Mouse (Mus musculus) frontal cortex, postnatal 25 days (tissue): ENCODE data around the gene Lrrc23.
"Not testable (repeated sequence)": the region's sequence is repeated elsewhere in the genome, so short reads cannot be mapped to it uniquely, and the experiment has no call there.

Source experiments
- DNase-seq, 2 experiments: peaks; one replicate each; pipeline ENCODE4 v3.0.0; 2022; ENCODE audit warnings: low spot score in 2 of 2

The Lrrc23 gene

DNA sequence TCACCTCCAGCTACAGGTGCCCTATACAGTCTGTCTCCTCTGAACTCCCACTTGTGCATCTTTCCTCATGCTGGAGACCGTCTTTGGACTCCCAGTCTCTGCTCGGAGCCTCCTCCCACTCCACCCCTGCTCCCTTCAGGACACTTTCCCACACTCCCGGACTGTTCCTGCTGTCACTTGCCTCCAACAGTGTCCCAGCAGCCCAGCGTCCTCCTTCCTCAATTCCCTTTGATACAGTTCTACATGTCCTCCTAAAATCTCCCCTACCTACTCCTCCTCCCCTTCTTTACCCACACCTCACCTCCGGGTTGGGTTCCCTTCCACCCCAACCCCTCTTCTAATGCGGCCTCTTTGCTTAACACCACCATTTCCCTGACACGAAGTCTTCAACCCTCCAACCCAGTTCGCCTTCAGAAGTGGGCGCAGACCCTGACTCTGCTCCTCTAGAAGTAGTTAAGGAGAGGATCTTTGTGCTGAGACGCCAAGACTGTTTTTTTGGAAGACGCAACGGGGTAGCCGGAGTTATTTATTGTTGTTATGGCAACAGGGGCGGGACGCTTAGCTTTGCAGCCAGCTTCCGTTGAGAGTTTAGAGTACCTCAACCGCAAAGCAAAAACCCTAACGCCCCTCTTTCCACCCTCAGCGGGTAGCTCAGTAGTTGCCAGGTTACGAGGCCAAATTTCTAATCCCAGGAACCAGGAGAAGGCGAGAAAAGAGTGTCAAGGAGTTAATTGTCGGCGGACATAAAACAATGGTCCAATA lies at the start of gene Lrrc23:
TSS of gene Lrrc23 (minus strand) at position 506 of the 762 bp plus-strand sequence.
- DNase-seq = no peak

DNA sequence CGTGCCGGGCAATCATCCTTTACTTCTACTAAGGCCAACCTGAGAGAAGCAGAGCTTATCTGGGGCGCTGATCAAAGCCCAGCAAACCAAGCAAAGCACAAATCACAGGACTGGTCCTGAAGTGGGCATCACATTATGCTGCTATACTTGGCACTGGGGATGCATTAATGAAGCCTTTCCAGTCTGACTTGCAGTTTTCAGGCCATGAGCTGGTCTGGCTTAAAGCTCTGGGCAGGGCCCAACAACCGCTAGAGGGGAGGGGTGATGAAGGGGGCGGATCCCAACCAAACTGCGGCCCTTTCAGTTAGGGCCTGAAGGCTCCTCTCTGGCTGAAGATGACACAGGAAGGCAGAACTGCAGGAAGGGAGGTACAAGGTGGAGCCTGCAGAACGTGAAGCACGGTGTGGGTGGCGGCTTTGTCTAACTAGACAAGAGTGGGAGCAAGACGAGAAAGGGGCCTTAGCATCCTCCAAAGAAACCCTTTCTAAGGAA lies 48.6 kb upstream of the Lrrc23 start:
- DNase-seq = no peak

DNA sequence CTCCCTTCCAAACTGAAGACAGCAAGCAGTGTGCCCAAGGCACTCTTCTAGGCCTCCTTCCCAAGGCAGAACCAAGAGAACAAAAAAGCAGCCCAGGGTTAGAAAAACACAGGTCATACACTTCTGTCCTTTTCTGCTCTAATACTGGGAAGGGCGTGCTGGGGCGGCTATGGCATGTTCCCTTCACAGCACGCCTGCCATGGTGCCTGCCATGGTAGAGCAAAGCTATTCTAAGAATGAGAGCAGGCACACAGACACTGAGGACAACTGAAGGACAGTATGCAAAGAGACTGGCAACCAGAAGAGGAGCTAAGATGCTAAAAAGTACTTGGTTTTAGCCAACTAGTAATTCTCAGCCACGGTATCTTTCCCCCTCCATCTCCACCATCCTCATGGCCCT lies 42.5 kb upstream of the Lrrc23 start:
- DNase-seq = no peak

DNA sequence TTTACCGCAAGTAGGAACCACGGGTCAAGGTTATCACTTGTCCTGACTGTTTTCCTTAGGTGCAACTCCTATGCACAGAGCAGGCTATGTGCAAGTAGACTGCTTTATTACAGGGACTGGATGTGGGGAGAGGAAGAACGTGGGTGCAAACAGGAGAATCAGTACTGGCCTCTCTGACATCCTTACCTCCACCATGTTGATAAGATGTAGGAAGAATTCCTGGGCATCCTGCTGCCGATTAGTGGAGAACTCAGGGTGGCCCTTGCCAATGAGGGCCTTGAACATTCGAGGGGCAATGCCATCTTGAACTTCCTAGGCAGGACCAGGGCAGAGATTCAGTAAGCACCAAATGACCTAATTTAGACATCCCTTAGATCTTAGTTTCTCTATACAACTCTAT lies 41.4 kb upstream of the Lrrc23 start:
- no peak for DNase-seq

DNA sequence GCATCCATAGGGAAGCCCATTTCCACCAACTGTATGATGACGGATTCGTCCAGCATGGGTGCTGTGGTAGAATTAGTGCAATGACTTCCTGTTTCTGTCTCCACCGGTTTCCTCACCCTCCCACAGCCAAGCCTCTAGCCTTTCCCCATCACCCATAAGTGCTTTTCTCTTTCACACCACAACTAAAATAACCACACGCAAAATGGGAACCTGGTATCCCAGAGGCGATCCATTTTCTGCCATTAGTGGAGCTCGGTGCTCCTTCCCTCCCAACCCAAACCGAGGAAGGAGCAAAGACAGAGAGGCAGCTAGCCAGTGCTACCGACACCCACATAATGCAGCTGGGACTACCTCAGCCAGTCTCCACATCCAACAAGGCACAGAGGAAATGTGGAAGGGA lies 38.4 kb upstream of the Lrrc23 start:
- DNase-seq = no peak

DNA sequence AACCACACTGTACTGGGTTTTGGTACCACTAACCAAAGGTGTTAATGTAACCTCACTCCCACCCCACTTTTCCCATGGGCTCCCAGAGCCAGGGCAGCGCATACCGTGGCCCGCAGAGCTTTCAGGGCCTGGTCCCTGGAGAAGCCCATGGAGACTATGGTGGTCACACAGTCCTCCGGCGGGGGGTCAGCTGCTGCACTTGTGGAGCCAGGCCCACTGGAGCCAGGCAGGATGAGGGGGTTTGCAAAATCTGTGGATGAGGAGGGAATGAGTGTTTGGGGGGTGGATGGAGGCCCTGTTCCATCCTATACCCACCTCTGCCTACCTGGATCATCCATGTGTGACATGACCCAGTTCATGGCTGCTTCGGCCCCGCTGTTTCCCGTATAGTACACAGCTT lies 38.0 kb upstream of the Lrrc23 start:
- DNase-seq = no peak

DNA sequence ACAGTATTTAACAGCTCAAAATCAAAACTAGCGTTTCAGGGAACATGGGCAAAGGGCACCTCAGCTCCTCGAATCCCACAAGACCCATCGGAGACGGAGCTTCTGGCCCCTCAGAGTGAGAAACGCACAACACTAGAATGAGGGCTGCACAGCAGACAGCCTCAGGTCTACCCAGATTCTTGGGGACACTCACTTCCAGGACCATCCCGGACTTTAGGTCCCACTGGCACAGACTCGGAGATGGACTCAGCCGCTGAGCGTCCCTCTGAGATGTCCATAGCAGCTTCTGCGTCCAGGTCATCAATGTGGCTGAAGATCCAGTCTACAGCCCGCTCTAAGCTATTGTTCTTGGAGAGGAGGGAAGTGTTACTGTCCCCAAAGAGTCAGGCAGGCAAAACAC lies 37.6 kb upstream of the Lrrc23 start:
- no peak for DNase-seq

DNA sequence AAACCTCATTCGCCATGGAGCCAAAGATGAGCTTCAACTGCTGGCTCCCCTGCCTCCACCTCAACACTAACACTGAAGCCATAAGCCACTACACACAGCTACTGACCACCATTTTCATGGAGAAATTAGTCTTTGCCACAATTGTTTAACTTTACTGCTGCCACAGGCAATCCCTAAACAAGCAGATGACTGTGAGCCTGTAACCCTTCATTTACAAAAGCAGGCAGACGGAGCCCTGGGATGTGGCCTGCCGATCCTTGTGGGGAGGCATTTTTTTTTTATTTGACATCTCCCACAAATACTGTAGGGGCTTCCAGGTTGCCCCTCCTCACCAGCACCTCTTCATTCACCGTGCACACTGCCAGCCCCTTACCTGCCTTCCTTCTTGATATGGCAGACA lies 37.1 kb upstream of the Lrrc23 start:
- no peak for DNase-seq

DNA sequence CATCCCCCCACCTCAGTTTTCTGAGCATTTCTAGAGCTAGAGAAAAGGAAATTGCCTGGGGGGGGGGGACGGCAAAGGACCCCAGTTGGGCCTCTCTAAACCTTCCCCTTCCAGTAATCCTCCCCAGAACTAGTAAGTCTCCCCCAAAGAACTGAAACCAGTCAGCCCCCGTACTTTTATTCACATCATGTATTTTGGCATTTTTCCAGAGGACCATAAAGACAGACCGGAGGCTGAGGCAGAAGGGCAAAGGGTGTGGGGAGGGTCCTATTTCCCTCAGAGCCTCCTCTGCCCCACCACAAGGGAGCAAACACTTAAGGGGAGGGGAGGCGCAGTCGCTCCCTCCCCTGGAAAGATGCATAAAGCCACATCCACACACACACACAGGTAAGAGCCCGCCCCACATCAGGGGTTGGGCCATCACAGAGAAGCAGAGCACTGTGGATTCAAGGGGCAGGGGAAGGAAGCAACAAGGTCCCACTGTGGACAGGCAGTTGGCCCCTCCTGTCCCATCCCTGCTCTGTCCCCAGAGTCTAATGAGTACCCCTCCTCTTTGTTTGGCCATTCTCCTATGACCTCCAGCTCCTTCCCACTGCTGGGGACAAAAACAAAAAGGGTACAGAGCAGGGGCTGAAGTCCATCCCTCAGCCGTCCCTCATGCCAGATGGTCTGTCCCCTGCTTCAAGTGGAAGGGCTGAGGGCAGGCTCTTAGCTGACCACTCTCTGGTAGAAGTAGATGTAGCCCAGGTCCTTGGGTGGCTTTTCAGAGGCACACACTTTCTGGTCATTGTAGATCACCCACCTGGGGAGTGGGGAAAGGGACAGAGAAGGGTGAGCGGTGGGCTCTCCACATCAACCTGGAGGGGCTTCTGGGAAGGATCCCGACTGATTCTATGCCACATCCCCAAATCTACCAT lies 35.6 kb upstream of the Lrrc23 start:
- no peak for DNase-seq

DNA sequence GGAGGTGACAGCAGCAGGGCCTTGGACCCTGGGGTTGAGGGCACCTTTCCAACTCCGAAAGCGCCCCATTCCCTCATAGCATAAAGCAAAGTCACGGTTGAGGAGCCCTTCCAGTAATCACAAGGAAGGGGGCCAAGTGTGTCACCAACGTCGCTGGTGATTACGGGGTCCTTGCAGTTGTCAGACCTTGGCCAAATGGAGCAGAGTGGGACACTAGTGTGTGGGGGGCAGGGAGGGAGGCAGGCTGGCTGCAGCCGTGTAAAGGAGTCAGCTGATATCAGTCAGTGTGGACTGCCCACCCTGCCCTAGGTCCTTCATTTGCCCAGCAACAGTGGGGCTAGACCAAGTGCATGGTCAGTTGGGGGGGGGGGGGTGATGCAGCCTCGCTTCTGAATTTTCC lies 34.9 kb upstream of the Lrrc23 start:
- no peak for DNase-seq

DNA sequence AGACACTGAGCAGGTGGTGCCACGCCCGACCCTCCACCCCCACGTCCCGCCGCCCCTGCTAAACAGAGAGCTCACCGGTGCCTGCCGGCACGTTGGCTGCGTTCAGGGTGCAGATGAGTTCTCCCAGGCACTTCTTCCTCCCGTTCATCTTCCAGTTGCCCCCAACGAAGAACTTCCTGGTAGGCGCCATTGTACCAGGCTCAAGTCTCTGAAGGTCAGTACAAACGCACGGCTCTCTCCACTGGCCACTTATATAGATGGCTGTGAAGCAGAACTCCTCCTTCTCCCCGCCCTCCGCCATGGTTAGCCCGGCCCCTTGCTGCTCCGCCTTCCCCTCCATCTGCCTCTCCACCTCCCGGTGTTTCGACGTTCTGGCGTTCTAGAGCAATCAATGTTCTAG lies 34.4 kb upstream of the Lrrc23 start, which contains the start of gene Tpi1:
TSS of gene Tpi1 (minus strand) at position 364 of the 400 bp plus-strand sequence.
- DNase-seq = peak; percentile 78 to 81

DNA sequence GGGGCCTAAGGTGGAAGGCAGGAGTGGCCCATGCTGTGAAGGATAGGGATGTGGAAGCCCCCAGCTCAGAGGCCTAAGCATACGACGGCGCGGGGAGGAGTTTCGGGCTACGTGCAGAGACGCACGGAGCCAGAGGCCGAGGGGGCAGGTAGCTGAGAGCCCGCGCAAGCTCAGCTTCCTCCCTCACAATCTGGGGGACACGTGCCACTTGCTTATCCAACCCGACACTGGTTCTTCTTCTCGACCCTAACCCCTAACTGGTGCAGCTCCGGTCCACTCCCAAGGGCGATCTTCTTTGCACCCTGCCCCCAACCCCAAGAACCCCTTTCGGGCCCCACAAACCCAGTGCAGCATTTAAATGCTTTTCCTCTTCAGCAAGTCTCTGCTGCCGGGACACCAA lies 34.0 kb upstream of the Lrrc23 start:
- peak in 1 of 2 experiments; percentile 51 for DNase-seq

DNA sequence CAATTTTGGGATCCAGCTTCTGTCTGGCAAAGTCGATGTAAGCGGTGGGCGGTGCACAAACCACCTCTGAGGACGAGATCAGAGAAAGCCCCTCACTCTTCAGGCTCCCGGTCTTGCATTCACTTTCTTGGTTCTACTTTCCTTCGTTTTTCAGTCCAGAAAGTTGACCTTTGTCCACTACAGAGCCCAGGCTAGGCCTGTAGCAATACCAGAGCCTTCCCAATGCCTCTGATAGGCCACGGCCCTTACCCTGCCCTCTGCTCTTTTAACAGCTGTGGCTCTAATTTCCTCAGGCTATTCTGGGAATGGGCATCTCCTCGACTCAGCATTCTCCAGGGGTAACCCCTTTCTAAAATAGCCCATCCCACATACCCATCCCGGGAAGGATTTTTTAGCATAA lies 33.3 kb upstream of the Lrrc23 start:
- DNase-seq = no peak

DNA sequence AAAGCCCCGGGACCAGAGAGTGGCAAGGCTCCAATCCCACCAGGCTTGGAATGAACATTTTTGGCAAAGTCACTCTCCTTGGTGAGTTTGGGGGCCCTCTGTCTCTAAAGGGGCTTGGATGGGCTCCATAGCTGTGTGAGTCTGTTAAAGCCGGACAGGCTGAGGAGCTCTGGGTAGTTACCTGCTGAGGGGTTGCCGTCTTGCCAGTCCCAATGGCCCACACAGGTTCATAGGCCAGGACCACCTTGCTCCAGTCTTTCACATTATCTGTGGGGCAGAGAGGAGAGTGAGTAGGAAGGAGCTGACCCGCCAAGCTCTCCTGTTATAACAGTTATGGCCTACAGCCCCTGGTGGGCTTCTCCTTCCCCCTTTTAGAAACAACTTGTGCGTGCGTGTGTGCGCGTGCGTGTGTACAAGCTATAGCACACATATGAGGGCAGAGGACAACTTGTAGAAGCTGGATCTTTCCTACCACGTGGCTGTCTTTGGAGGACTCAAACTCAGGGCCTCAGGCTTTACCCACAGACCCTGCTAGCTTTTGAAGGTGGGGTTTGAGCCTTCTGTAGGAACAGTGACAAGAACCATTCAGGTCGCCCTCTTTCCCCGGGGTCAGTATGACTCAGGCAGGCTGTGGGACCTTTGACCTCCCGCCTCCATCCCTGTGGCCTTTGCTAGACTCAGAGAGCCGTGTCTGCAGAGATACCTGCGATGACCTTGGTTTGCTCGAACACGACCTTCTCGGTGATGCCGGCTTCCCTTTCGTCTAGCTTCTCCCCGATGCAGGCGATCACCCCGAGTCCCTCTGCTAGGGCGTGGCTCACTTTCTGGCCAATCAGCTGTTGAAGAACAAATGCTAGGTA lies 32.4 kb upstream of the Lrrc23 start:
- DNase-seq = no peak

DNA sequence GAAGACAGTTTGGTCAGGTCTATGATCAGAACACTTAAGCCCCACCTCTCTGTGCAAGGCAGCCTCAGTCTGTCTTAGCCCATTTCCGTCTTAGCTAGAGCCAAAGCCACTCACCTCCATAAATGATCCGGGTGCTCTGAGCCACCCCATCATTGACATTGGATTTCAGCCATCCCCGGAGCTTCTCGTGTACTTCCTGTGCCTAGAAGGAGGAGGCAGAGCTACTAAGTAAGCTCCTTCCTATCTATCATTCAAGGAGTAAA lies 31.8 kb upstream of the Lrrc23 start:
- DNase-seq = no peak

DNA sequence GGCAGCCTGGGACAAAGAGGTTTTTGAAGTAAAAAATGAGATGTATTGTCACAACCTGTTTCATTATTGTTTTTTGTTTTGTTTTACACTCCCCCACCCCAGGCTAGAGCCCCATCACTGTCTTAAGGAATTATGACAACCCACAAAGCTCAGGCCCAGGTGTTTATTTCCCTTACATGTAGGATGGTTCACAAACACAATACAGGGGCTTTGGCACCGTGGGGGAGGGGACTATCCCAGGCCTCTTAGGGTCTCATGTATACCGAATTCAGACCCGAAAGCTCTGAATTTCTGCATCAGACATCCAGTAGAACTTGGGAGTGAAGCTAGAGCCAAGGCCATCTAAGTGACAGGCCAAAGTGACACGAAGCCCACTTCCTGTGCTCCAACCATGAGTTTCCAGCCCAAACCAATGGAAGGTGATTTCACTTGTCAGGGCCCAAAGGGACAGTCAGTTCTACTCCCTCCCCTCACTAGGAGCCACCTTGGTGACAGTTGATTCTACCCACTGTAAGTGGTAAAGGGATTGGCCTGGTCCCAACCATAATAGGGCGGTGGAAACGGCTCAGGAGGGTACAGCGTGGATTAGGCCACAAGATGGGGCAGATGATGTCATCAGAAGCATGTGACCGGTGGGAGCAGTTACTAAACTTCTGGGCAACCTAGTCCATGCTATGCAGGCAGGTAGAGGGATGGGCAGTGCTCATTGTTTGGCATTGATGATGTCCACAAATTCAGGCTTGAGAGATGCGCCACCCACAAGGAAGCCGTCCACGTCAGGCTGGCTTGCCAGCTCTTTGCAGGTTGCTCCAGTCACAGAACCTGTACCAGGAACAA lies 31.3 kb upstream of the Lrrc23 start:
- not testable (repeated sequence) for DNase-seq

DNA sequence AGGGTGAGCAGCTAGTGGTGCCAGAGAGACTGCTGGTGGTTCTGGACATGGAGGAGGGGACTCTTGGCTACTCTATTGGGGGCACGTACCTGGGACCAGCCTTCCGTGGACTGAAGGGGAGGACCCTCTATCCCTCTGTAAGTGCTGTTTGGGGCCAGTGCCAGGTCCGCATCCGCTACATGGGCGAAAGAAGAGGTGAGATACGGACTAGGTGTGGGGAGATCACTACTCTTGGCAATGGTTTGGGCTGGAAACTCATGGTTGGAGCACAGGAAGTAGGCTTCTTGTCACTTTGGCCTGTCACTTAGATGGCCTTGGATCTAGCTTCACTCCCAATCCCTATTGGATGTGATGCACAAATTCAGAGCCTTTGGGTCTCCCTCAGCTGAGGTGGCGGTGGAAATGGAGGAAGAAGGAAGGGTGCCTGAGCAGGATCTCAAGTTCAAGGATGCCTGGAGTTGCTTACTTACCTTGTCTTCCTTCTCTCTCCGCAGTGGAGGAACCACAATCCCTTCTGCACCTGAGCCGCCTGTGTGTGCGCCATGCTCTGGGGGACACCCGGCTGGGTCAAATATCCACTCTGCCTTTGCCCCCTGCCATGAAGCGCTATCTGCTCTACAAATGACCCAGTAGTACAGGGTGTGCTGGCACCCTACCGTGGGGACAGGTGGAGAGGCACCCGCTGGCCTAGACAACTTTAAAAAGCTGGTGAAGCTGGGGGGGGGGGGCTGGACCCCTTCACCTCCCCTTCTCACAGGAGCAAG lies 30.4 kb upstream of the Lrrc23 start:
- DNase-seq = no peak

DNA sequence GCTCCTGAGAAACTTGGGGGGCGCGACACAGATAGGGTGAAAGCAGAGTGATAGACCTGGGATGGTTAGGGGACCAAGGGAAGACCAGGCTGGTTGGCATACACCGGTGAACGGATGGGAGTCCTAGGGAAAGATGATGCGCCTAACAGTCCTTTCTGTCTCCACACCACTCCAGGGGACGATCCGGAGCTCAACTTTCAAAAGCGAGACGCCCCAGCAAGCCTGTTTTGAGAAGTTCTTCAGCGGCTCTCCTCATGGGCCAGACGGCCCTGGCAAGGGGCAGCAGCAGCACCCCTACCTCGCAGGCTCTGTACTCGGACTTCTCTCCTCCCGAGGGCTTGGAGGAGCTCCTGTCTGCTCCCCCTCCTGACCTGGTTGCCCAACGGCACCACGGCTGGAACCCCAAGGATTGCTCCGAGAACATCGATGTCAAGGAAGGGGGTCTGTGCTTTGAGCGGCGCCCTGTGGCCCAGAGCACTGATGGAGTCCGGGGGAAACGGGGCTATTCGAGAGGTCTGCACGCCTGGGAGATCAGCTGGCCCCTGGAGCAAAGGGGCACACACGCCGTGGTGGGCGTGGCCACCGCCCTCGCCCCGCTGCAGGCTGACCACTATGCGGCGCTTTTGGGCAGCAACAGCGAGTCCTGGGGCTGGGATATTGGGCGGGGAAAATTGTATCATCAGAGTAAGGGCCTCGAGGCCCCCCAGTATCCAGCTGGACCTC lies 29.7 kb upstream of the Lrrc23 start:
- DNase-seq = peak in 1 of 2 experiments; percentile 45

DNA sequence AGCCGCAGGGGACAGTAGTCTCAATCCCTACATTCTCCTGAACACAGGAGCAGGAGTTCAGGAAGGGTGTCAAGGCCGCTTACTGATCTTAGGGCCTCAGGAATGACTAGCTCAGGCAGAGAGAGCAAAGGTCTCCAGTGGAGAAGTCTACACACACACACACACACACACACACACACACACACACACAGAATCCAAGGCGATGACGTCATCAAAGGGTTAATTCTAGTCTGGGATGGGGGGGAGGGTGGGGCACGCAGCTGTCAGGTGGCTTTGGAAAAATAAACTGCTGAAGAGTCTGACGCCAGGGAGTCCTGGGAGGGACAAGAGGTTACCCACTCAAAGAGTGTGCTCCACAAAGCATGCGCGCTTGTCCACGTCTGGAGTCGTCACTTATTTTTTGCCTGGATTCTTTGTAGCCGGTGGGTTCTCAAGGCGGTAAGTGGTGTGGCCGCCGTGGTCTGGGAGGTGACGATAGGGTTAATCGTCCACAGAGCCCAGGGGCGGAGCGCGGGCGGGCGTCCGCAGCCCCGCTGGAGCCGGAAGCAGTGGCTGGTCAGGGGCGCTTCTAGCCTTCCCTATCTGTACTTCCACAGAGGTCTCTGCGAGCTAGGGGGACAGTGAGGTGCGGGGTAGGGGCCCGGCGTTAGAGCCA lies 29.0 kb upstream of the Lrrc23 start, which contains the start of gene Spsb2:
TSS of gene Spsb2 (plus strand) at position 304 of the 655 bp plus-strand sequence.
- DNase-seq = no peak
